ENCODE assay signal across 17 mouse cellular contexts in the genomic region with DNA sequence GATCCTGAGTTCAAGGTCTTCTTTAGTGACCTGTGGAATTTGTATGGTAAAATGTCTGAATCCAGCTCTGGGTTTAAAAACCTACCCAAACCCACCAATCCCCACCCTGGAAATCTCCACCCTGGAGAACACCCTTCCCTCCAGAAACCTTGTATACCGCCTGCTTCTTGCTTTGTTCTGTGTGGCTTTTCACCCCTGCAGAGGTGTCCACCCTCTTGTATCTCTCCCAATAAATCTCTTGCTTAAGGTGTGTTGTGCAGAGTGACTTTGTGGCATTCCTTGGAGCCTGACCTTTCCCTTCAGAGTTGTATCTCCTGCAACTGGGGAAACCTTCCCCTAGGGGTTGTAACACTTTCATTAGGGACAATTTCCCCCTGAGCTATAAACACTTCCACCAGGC. TPM values are rescaled to one million over a fixed set of nuclear protein-coding genes. Genes with fewer than 3 reads are reported as not detected.
A peak's percentile ranks its signal among the peaks of the same experiment; 100 is the strongest.
DNase-seq lines count a peak whose midpoint lies in the region; ATAC-seq and TF ChIP-seq lines count a peak whose summit lies in the region.
"Had no signal": no experiment of that assay in that cellular context is flagged by ENCODE, and none has a peak within 500 bp of the region (broad histone marks: within the 10 kb centered on the region; RNA-seq: fewer than 3 reads in every experiment).

No protein-coding gene starts in this region.

- H3K27ac ChIP-seq in cerebellum, adult 2 months (ENCODE audit: insufficient read depth, low read length): peak overlapping the region; percentile 67; the same call in 1 of the 2 replicates
- 0 out of 2 replicates have a peak overlapping the region, but pooled peaks have one; percentile 20 for H3K27ac ChIP-seq in lung, postnatal 0 days (ENCODE audit: low read length)
- H3K27ac ChIP-seq: embryonic facial prominence, embryonic 12.5 days; embryonic facial prominence, embryonic 15.5 days; hindbrain, embryonic 14.5 days; hindbrain, postnatal 0 days had no signal

- no peaks in the 10 kb centered on the region for H3K27me3 ChIP-seq in cerebellum, adult 2 months (ENCODE audit: control insufficient read depth, insufficient read depth, low read length)
- H3K27me3 ChIP-seq in lung, postnatal 0 days (replicated peaks; ENCODE audit: insufficient read depth, low read length): no peaks in the 10 kb centered on the region
- H3K27me3 ChIP-seq: embryonic facial prominence, embryonic 12.5 days; embryonic facial prominence, embryonic 15.5 days had no signal

- H3K4me1 ChIP-seq in cerebellum, adult 2 months (ENCODE audit: control insufficient read depth, insufficient read depth, low read length): peaks cover 11% of the 10 kb centered on the region
- H3K4me1 ChIP-seq in lung, postnatal 0 days (ENCODE audit: insufficient read depth, low read depth, low read length): peaks cover 6% of the 10 kb centered on the region; the same call in 1 of the 2 replicates
- H3K4me1 ChIP-seq: embryonic facial prominence, embryonic 12.5 days had no signal

- no peak for DNase-seq in cerebellum, adult 2 months
- DNase-seq in cerebellum, postnatal 25 days: no peak
- DNase-seq in lung, postnatal 0 days (ENCODE audit: low spot score): no peak
- DNase-seq in lung, postnatal 25 days (ENCODE audit: low spot score): no peak
- DNase-seq in ZHBTc4 (ENCODE audit: low read depth, low spot score): peak; percentile 63
- DNase-seq in kidney, postnatal 36 days: no peak
- no peak for DNase-seq in testis, postnatal 10 days (ENCODE audit: low spot score)
- DNase-seq: B cell, adult 2 months had no signal

- no peak overlapping the region for H3K4me2 ChIP-seq in lung, postnatal 0 days (replicated peaks; ENCODE audit: low read depth, low read length)
- H3K4me2 ChIP-seq: embryonic facial prominence, embryonic 12.5 days; embryonic facial prominence, embryonic 15.5 days; heart, embryonic 11.5 days; hindbrain, embryonic 14.5 days had no signal

- TF ChIP-seq CTCF in cerebellum, adult 2 months (IDR thresholded peaks at IDR 0.05; ENCODE audit: borderline replicate concordance, insufficient read depth, low read depth, low read length): no peak
- no peak for TF ChIP-seq CTCF in lung, postnatal 0 days (IDR thresholded peaks at IDR 0.05)

- H3K4me3 ChIP-seq in cerebellum, adult 2 months (replicated peaks; ENCODE audit: insufficient read depth, low read depth, low read length): no peak overlapping the region
- no peak overlapping the region for H3K4me3 ChIP-seq in lung, postnatal 0 days (ENCODE audit: low read depth, low read length)
- H3K4me3 ChIP-seq: embryonic facial prominence, embryonic 12.5 days; embryonic facial prominence, embryonic 15.5 days had no signal

- no peak for TF ChIP-seq EP300 in lung, postnatal 0 days (IDR thresholded peaks at IDR 0.05)

- WGBS in cerebellum, adult 2 months: 52% methylated on average over 1 of the region's 1 CpGs
- WGBS in lung, postnatal 0 days: 43% methylated on average over 1 of the region's 1 CpGs

- no peaks in the 10 kb centered on the region for H3K9me3 ChIP-seq in lung, postnatal 0 days (ENCODE audit: low read length)
- H3K9me3 ChIP-seq: embryonic facial prominence, embryonic 12.5 days; embryonic facial prominence, embryonic 15.5 days had no signal

- no peak for ATAC-seq in lung, postnatal 0 days
- ATAC-seq: activated CD4-positive, CD25-positive, alpha-beta regulatory T cell, adult 4 months; forebrain, postnatal 0 days; inflammation-experienced regulatory T-cells, adult 6 months; Patski had no signal

- no peak overlapping the region for H3K9ac ChIP-seq in lung, postnatal 0 days (replicated peaks; ENCODE audit: low read depth)
- H3K9ac ChIP-seq: embryonic facial prominence, embryonic 12.5 days; embryonic facial prominence, embryonic 15.5 days; forebrain, postnatal 0 days; hindbrain, embryonic 14.5 days had no signal

- no peak for TF ChIP-seq POLR2A in cerebellum, adult 2 months (IDR thresholded peaks at IDR 0.05; ENCODE audit: borderline replicate concordance, insufficient read depth, low read length)

- no peaks in the 10 kb centered on the region for H3K36me3 ChIP-seq in lung, postnatal 0 days (ENCODE audit: insufficient read depth, low read length)
- H3K36me3 ChIP-seq: embryonic facial prominence, embryonic 12.5 days; embryonic facial prominence, embryonic 15.5 days had no signal

RNA-seq across cellular contexts. Expression of a gene that starts 18.4 kb away (rescaled TPM):
- polyA plus RNA-seq in cerebellum, adult 2 months (2012; rRNA removed): 94.6 and 95.8 TPM in 2 replicates
- 53.7 and 60.9 TPM in 2 replicates for polyA plus RNA-seq in lung, postnatal 0 days (2015; fragmentation: Nextera tagmentation; extraction: Ambion mirVana)

RNA-seq across cellular contexts. Expression of a gene that starts 28.1 kb away (rescaled TPM):
- polyA plus RNA-seq in cerebellum, adult 2 months (2012; rRNA removed): 0.72 and 0.90 TPM in 2 replicates
- polyA plus RNA-seq in lung, postnatal 0 days (2015; fragmentation: Nextera tagmentation; extraction: Ambion mirVana): 9.7 and 9.8 TPM in 2 replicates
- polyA plus RNA-seq: Patski had no signal

RNA-seq across cellular contexts. Expression of a gene that starts 41.5 kb away (rescaled TPM):
- polyA plus RNA-seq in cerebellum, adult 2 months (2012; rRNA removed): 93.3 and 101 TPM in 2 replicates
- polyA plus RNA-seq in lung, postnatal 0 days (2015; fragmentation: Nextera tagmentation; extraction: Ambion mirVana): 9.6 and 10.2 TPM in 2 replicates

RNA-seq across cellular contexts. Expression of a gene that starts 53.2 kb away (rescaled TPM):
- 82.7 and 85.3 TPM in 2 replicates for polyA plus RNA-seq in cerebellum, adult 2 months (2012; rRNA removed)
- 46.1 and 47.4 TPM in 2 replicates for polyA plus RNA-seq in lung, postnatal 0 days (2015; fragmentation: Nextera tagmentation; extraction: Ambion mirVana)

RNA-seq across cellular contexts. Expression of a gene that starts 55.3 kb away (rescaled TPM):
- 446 and 460 TPM in 2 replicates for polyA plus RNA-seq in cerebellum, adult 2 months (2012; rRNA removed)
- polyA plus RNA-seq in lung, postnatal 0 days (2015; fragmentation: Nextera tagmentation; extraction: Ambion mirVana): 1.7 and 1.9 TPM in 2 replicates
